Mouse (Mus musculus) bone marrow macrophage, adult 2 months (primary cell): ENCODE measurements around the gene Pcolce2.

Experiments used
- CTCF ChIP-seq: IDR thresholded peaks from 2 replicates; pipeline ENCODE4 v1.5.1; 2012; ENCODE audit warnings: low read depth, mild to moderate bottlenecking, low read length, moderate library complexity
- POLR2A ChIP-seq: IDR thresholded peaks from 2 replicates; pipeline ENCODE4 v1.6.1; 2012; ENCODE audit warnings: mild to moderate bottlenecking, low read depth, low read length, borderline replicate concordance

DNA sequence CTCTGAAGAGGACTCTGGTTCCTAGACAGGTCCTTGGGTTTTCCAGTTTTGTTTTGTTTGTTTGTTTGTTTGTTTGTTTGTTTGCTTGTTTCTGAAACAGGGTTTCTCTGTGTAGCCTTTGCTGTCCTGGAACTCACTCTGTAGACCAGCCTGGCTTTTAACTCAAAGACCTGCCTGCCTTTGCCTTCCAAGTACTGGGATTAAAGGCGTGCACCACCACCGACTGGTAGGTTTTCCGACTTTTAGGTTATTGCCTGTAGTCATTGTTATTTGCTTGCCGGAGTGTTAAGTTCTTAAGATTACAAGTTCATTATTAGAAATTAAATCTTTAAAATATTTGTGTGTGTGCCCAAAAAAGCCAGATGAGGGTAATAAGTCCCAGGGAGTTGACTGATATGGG is 1.0 kb upstream of the Pcolce2 start:
- no peak for TF ChIP-seq POLR2A
- TF ChIP-seq CTCF: no peak
